In genomic region chr8:94413509-94413908, GRCm38 (mm10) we compare ENCODE assay signal across 17 mouse cellular contexts. TPM values are rescaled to one million over a fixed set of nuclear protein-coding genes. Genes with fewer than 3 reads are reported as not detected.
DNase-seq lines count a peak whose midpoint lies in the region; ATAC-seq lines count a peak whose summit lies in the region.
"Had no signal": no experiment of that assay in that cellular context is flagged by ENCODE, and none has a peak within 500 bp of the region (broad histone marks: within the 10 kb centered on the region; RNA-seq: fewer than 3 reads in every experiment).

No protein-coding gene starts in this region.

- ATAC-seq in monocyte, adult 5-6 weeks (replicated peaks; ENCODE audit: insufficient number of reproducible peaks, low FRiP score, low TSS enrichment, poor library complexity, severe bottlenecking): peak; percentile 41
- ATAC-seq: forebrain, embryonic 15.5 days; liver, embryonic 12.5 days; midbrain, embryonic 15.5 days had no signal

- intact Hi-C loops in left cerebral cortex, postnatal 4 days (cut with DNase I): no loop called here

- DNase-seq in CD4-positive helper T cell, adult 2 months (ENCODE audit: low read depth, low spot score): peak; percentile 85
- peak; percentile 54 to 70 for DNase-seq in CD8-positive naive resting alpha-beta T cell, adult 2 months (ENCODE audit: low read depth in 2 of 2, low spot score in 2 of 2)
- peak; percentile 44 to 56 for DNase-seq in thymus, postnatal 10 days (ENCODE audit: low spot score in 2 of 2)
- DNase-seq in right cerebral cortex, adult 2 months (ENCODE audit: low spot score in 2 of 2): no peak
- no peak for DNase-seq in left cerebral cortex, postnatal 4 days
- DNase-seq in ovary, postnatal 10 days (ENCODE audit: low spot score): no peak
- DNase-seq: adrenal gland, postnatal 36 days; cerebellum, adult 8-10 months; kidney, adult 9 months; kidney, postnatal 4 days; lung, embryonic 14.5 days; lung, postnatal 4 days; right cerebral cortex, postnatal 4 days had no signal

RNA-seq across cellular contexts. Expression of gene Nlrc5, which starts 20.6 kb away (rescaled TPM):
- 77.4 to 130 TPM (median 92.6 TPM) in 3 replicates for total RNA-seq in monocyte, adult 5-6 weeks (2017)
- total RNA-seq in left cerebral cortex, postnatal 4 days (2021): under 1 TPM; 0.30 to 0.81 TPM

RNA-seq across cellular contexts. Expression of gene Herpud1, which starts 27.3 kb away (rescaled TPM):
- total RNA-seq in monocyte, adult 5-6 weeks (2017): 155 to 165 TPM (median 163 TPM) in 3 replicates
- 10 to 100 TPM; 34.4 to 36.1 TPM for total RNA-seq in left cerebral cortex, postnatal 4 days (2021)

Comparison
In these comparisons a context has a peak if more than half of its experiments do, and no peak if none do; other contexts are left out.
1. DNase-seq: peak in CD4-positive helper T cell, adult 2 months (single experiment), CD8-positive naive resting alpha-beta T cell, adult 2 months (2 of 2) and thymus, postnatal 10 days (2 of 2); none in right cerebral cortex, adult 2 months (0 of 2), left cerebral cortex, postnatal 4 days (single experiment) and ovary, postnatal 10 days (single experiment).
2. RNA of gene Nlrc5, which starts 20.6 kb away (total RNA-seq): 77.4 to 130 TPM in monocyte, adult 5-6 weeks; 0.30 to 0.81 TPM in left cerebral cortex, postnatal 4 days; every median in the first group is over 10 times any median in the second.